Mouse (Mus musculus): ENCODE measurements at regions not wholly inside any gene's neighbourhood (a gene's known extent, or its start where the extent isn't known, plus 50 kb on each side); places are given as distances from the start of the nearest gene placed in this dataset.

DNA sequence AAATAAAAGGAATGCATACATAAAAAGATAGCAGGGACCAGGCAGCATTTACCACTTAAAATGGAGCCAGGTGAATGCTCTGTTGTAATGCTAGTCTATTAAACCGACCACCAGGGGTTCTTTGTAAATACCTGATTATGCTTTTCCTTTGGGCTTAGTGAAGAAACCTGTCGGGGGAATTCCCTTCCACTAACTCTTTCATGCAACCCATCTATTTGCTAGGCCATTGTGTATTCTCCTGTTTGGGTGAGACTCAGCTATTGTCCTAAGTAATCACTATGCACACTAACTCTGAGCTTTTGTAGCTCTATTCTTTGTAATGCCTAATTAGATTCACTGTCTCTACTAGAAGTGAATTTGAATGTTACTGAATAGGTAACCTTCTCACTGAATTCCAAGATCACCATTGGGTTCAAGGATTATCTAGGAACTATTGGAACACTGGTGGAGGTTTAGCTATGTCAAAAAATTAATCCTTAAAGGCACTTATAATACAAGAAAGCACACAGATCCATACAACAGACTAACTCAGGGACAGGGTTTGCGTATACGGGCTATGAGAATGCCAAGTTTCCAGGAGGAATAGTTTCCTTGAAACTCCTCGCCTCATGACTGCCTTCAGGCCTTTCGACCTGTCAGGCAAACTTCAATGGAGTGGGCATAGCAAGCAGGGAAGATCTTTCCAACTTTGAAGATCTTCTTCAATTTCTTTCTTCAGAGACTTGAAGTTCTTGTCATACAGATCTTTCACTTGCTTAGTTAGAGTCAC, 156.8 kb upstream of the Xrcc4 start:
- no peaks in the 10 kb centered on the region for H3K36me3 ChIP-seq (ENCODE audit: control insufficient read depth, insufficient read depth, low read length, poor library complexity, severe bottlenecking)
- DNase-seq (ENCODE audit: low read depth, low spot score), result no peak
- H3K27me3 ChIP-seq (ENCODE audit: control insufficient read depth, insufficient read depth, low read length, poor library complexity, severe bottlenecking), result no peaks in the 10 kb centered on the region

DNA sequence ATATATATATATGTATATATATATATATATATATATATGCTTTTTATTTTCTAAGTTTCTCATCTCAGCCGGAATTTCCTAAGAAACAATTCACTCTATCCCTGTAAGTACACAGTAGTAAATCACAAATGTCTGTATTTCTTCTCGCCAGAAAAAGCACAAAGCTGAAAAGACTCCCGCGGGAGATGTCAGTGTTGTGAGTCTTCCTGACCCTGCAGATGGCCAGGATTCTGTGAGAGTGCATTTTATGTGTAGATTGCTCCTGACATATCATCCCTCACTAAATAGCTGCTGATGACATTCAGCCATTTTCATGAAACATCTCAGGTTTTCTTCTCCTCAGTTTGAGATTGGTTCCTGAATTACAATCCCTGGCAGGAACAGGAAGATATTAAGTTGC, 148.9 kb upstream of the Xrcc4 start:
- Histone ChIP-seq H3K36me3 (ENCODE audit: control insufficient read depth, insufficient read depth, low read length, poor library complexity, severe bottlenecking) (no peaks in the 10 kb centered on the region), H3K27me3 (ENCODE audit: control insufficient read depth, insufficient read depth, low read length, poor library complexity, severe bottlenecking) (no peaks in the 10 kb centered on the region)
- no peak for DNase-seq (ENCODE audit: low read depth, low spot score)

DNA sequence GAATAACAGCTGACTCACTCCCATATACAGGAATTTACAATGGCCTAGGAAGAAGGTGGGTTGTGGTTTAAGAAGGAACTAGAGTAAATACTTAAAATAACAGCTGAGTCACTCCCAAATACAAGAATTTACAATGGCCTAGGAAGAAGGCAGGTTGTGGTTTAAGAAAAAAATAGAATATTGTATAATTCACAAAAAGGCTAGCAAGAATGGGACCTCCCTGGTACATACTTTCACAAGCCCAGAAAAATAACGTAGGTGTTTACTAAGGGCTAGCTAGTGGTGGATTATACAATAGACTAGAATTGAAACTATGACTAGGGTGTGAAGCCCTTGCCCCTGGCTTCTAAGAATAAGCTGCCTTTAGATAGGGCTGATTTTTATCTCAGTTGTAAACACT, 144.6 kb upstream of the Xrcc4 start:
- no peaks in the 10 kb centered on the region for H3K36me3 ChIP-seq (ENCODE audit: control insufficient read depth, insufficient read depth, low read length, poor library complexity, severe bottlenecking)
- DNase-seq (ENCODE audit: low read depth, low spot score), result no peak

DNA sequence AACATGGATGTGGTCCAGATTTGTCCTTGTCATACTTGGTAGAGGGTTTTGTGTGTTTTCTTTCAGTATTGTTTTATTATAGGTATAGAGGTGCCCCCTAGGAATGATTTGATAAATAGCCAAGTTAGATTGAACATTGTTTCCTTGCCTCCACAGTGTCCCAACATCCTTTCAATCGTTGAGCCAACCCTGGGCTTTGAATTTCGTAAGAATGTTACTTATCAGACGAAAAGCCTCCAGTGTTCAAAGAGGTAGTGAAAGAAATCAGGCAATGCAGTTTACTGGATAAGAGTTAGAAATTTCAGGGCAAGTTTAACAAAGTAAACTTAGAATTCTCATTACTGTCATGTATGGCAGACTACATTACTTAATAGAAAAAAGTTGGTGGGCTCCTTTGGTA, 144.2 kb upstream of the Xrcc4 start:
- H3K27me3 ChIP-seq (ENCODE audit: control insufficient read depth, insufficient read depth, low read length, poor library complexity, severe bottlenecking), result no peaks in the 10 kb centered on the region
- no peak for DNase-seq (ENCODE audit: low read depth, low spot score)
- no peaks in the 10 kb centered on the region for H3K36me3 ChIP-seq (ENCODE audit: control insufficient read depth, insufficient read depth, low read length, poor library complexity, severe bottlenecking)

More for the DNA sequence above, 144.6 kb upstream of the Xrcc4 start:
- no peaks in the 10 kb centered on the region for H3K27me3 ChIP-seq (ENCODE audit: control insufficient read depth, insufficient read depth, low read length, poor library complexity, severe bottlenecking)

DNA sequence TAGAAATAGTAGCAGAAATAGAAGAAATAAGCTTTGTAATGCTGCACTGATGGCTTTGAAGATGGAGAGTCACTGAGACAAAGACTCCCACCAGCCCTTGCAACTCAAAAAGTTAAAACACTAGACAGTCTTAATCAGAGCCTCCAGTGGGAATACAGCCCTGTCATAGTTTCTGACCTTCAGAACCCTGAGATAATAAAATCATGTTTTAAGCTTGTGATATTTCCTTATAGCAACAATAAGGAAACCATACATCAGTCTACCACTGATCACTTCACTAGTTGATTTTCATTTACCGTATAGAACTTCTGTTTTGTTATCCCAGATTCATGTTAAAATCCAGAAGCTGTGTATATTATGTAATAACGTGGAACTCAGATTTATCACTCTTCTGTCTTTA, 139.7 kb upstream of the Xrcc4 start:
- Histone ChIP-seq H3K36me3 (ENCODE audit: control insufficient read depth, insufficient read depth, low read length, poor library complexity, severe bottlenecking) (no peaks in the 10 kb centered on the region), H3K27me3 (ENCODE audit: control insufficient read depth, insufficient read depth, low read length, poor library complexity, severe bottlenecking) (no peaks in the 10 kb centered on the region)
- DNase-seq (ENCODE audit: low read depth, low spot score), result no peak

DNA sequence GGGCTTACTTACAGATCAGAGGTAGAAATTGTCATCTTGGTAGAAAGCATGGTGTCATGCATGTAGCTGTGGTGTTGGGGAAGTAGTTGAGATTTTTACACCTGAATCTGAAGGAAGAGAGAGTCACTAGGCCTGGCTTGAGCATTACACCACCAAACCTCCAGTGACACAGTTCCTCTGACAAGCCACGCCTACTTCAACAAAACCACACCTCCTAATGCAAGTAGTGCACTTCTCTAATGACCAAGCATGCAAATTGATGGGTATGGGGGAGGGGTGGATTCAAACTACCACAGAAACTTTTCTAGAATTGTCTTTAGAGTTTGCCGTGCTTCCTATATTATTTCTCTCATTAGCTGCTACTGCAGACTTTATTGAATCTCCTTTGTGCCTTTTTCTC, 136.8 kb upstream of the Xrcc4 start:
- H3K27me3 ChIP-seq (ENCODE audit: control insufficient read depth, insufficient read depth, low read length, poor library complexity, severe bottlenecking), result no peaks in the 10 kb centered on the region
- H3K36me3 ChIP-seq (ENCODE audit: control insufficient read depth, insufficient read depth, low read length, poor library complexity, severe bottlenecking), result no peaks in the 10 kb centered on the region
- no peak for DNase-seq (ENCODE audit: low read depth, low spot score)

DNA sequence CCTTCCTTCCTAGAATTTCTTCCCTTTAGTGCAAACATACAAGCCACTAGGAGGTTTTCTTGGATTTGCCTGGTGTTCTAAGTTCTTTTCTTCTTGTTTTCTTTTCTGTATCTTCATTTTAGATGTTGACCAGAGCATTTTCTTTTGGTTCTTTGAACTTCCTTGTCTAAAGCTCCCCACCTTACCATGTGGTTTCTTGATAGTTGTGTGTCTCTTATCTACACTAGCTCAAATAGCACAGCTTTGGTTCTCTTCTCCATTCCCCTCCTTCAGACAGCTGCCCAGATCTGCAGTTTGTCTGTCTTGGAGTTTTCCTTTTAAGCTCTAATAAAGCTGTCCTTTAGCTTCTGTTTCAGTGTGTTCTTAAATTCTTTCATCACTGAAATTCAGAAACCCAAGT, 123.0 kb upstream of the Xrcc4 start:
- H3K27me3 ChIP-seq (ENCODE audit: control insufficient read depth, insufficient read depth, low read length, poor library complexity, severe bottlenecking), result no peaks in the 10 kb centered on the region
- H3K36me3 ChIP-seq (ENCODE audit: control insufficient read depth, insufficient read depth, low read length, poor library complexity, severe bottlenecking), result no peaks in the 10 kb centered on the region
- no peak for DNase-seq (ENCODE audit: low read depth, low spot score)

DNA sequence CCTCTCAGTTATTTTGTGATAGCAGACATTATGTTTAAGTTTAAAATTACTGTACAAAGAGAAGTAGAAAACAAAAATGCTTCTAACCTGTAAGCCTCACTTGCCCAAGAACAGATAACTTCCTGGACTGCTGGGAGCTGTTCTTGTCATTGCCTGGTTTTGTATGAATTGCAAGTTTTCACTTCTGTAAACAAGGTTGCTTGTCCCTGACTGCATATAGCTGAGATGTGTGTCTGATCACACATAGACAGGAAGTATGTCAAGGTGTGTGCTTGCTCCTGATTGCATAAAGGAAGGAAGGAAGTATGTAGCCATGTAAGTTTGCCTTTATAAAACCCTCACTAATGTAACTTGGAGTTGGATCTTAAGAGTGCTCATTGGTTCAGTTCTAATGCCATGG, 118.5 kb upstream of the Xrcc4 start:
- no peaks in the 10 kb centered on the region for H3K27me3 ChIP-seq (ENCODE audit: control insufficient read depth, insufficient read depth, low read length, poor library complexity, severe bottlenecking)
- H3K36me3 ChIP-seq (ENCODE audit: control insufficient read depth, insufficient read depth, low read length, poor library complexity, severe bottlenecking), result no peaks in the 10 kb centered on the region
- no peak for DNase-seq (ENCODE audit: low read depth, low spot score)
